Mouse (Mus musculus) lung, postnatal 0 days (tissue): ENCODE data around the gene Ncoa4.

Source experiments
- CTCF ChIP-seq: IDR thresholded peaks from 2 replicates; pipeline ENCODE4 v1.5.1; 2016; ENCODE audit warnings: antibody characterized with exemption, mild to moderate bottlenecking
- EP300 ChIP-seq: IDR thresholded peaks from 2 replicates; pipeline ENCODE4 v1.6.1; 2016; ENCODE audit warnings: antibody characterized with exemption, mild to moderate bottlenecking, control low read depth

- TF ChIP-seq CTCF (no peak), EP300 (no peak)
Observed at GRCm38 (mm10) chr14:32120940-32121919, 38.4 kb upstream of the Ncoa4 start.
